Mouse (Mus musculus) MEL (cell line): ENCODE measurements around the gene Mettl13. TPM values are rescaled to one million over a fixed set of nuclear protein-coding genes. Genes with fewer than 3 reads are reported as not detected.
A peak's percentile ranks its signal among the peaks of the same experiment; 100 is the strongest.

ENCODE experiments used
- DNase-seq: peaks from one replicate; pipeline ENCODE4 v3.0.0; 2011; ENCODE audit warnings: low read depth, low spot score
- H3K27ac ChIP-seq: 2 replicates; pipeline ENCODE4 v1.5.1; 2012; ENCODE audit warnings: low read depth, mild to moderate bottlenecking, control low read depth, low read length, moderate library complexity; ENCODE audit not compliant: control insufficient read depth
- H3K27me3 ChIP-seq, 2 experiments: fragments of 150-350 bp in 1 of 2; sonication (generic) in 1 of 2; 2 replicates each; pipeline ENCODE4 v1.6.1; 2012; ENCODE audit warnings: low read length in 2 of 2, mild to moderate bottlenecking in 2 of 2, improper control_type of control experiment in 1 of 2, moderate library complexity in 1 of 2; ENCODE audit not compliant: insufficient read depth in 2 of 2, control insufficient read depth in 1 of 2
- H3K36me3 ChIP-seq, 2 experiments: 2 replicates each; pipeline ENCODE4 v1.6.1; 2012 to 2014; ENCODE audit warnings: low read length in 2 of 2, improper control_type of control experiment in 1 of 2, inconsistent platforms in 1 of 2, mild to moderate bottlenecking in 1 of 2; ENCODE audit not compliant: insufficient read depth in 2 of 2, control insufficient read depth in 1 of 2
- H3K4me1 ChIP-seq, 2 experiments: fragments of 150-350 bp in 1 of 2; sonication (generic) in 1 of 2; 2 replicates each; pipeline ENCODE4 v1.6.1; 2012; ENCODE audit warnings: low read length in 2 of 2, improper control_type of control experiment in 1 of 2, mild to moderate bottlenecking in 1 of 2; ENCODE audit not compliant: insufficient read depth in 2 of 2, control insufficient read depth in 1 of 2
- H3K4me3 ChIP-seq, 2 experiments: fragments of 150-350 bp in 1 of 2; sonication (generic) in 1 of 2; 2 replicates each; pipeline ENCODE4 v1.5.1; 2012; ENCODE audit warnings: low read depth in 2 of 2, low read length in 2 of 2, mild to moderate bottlenecking in 2 of 2, moderate library complexity in 2 of 2, control low read depth in 1 of 2, improper control_type of control experiment in 1 of 2; ENCODE audit not compliant: control insufficient read depth in 1 of 2, insufficient read depth in 1 of 2
- H3K79me2 ChIP-seq: 2 replicates; pipeline ENCODE4 v1.6.1; 2012; ENCODE audit warnings: mild to moderate bottlenecking, low read length, moderate library complexity; ENCODE audit not compliant: control insufficient read depth, poor library complexity, insufficient read depth
- H3K9ac ChIP-seq: 2 replicates; pipeline ENCODE4 v1.6.1; 2012; ENCODE audit warnings: low read depth, mild to moderate bottlenecking, control low read depth, low read length, moderate library complexity; ENCODE audit not compliant: control insufficient read depth, poor library complexity, severe bottlenecking
- H3K9me3 ChIP-seq: fragments of 150-350 bp; sonication (generic); replicated peaks from 2 replicates; pipeline ENCODE4 v1.6.1; 2012; ENCODE audit warnings: mild to moderate bottlenecking, low read length, improper control_type of control experiment, moderate library complexity; ENCODE audit not compliant: insufficient read depth
- CHD2 ChIP-seq: IDR thresholded peaks from 2 replicates; pipeline ENCODE4 v1.6.1; 2011; ENCODE audit warnings: low read length, improper control_type of control experiment
- CTCF ChIP-seq, 3 experiments: IDR thresholded peaks in 2 of 3; conservative IDR thresholded peaks in 1 of 3; 2 replicates each; pipeline ENCODE4 v1.5.1; 2011 to 2012; ENCODE audit warnings: low read length in 3 of 3, low read depth in 2 of 3, mild to moderate bottlenecking in 2 of 3, improper control_type of control experiment in 1 of 3, inconsistent platforms in 1 of 3, mixed read lengths in 1 of 3, moderate library complexity in 1 of 3; ENCODE audit not compliant: control insufficient read depth in 1 of 3, insufficient read depth in 1 of 3, poor library complexity in 1 of 3, severe bottlenecking in 1 of 3
- E2F4 ChIP-seq: IDR thresholded peaks from 2 replicates; pipeline ENCODE4 v1.6.1; 2011; ENCODE audit warnings: low read depth, low read length, improper control_type of control experiment, borderline replicate concordance
- ELF1 ChIP-seq: IDR thresholded peaks from 2 replicates; pipeline ENCODE4 v1.6.1; 2014; ENCODE audit warnings: low read depth, mild to moderate bottlenecking, inconsistent platforms, low read length, improper control_type of control experiment, moderate library complexity
- EP300 ChIP-seq, 2 experiments: IDR thresholded peaks; 2 replicates each; pipeline ENCODE4 v1.6.1; 2011; ENCODE audit warnings: improper control_type of control experiment in 2 of 2, low read length in 2 of 2, low read depth in 1 of 2, mild to moderate bottlenecking in 1 of 2
- ETS1 ChIP-seq: IDR thresholded peaks from 2 replicates; pipeline ENCODE4 v1.6.1; 2012; ENCODE audit warnings: low read depth, mild to moderate bottlenecking, inconsistent platforms, low read length, improper control_type of control experiment, moderate library complexity
- GABPA ChIP-seq: IDR thresholded peaks from 2 replicates; pipeline ENCODE4 v1.6.1; 2012; ENCODE audit warnings: low read depth, mild to moderate bottlenecking, inconsistent platforms, low read length, improper control_type of control experiment, moderate library complexity
- HCFC1 ChIP-seq: IDR thresholded peaks from 2 replicates; pipeline ENCODE4 v1.6.1; 2012; ENCODE audit warnings: low read depth, mild to moderate bottlenecking, inconsistent platforms, low read length, improper control_type of control experiment, moderate library complexity
- JUND ChIP-seq: IDR thresholded peaks from 2 replicates; pipeline ENCODE4 v1.6.1; 2011; ENCODE audit warnings: low read depth, mild to moderate bottlenecking, improper control_type of control experiment, low read length
- KAT2A ChIP-seq: conservative IDR thresholded peaks from 2 replicates; pipeline ENCODE4 v1.6.1; 2012; ENCODE audit warnings: low read depth, low read length, improper control_type of control experiment, inconsistent platforms
- MAFK ChIP-seq: IDR thresholded peaks from 2 replicates; pipeline ENCODE4 v1.6.1; 2011; ENCODE audit warnings: low read depth, mild to moderate bottlenecking, low read length, improper control_type of control experiment, borderline replicate concordance
- MAX ChIP-seq: IDR thresholded peaks from 2 replicates; pipeline ENCODE4 v1.6.1; 2011; ENCODE audit warnings: low read length, improper control_type of control experiment
- MAZ ChIP-seq: IDR thresholded peaks from 2 replicates; pipeline ENCODE4 v1.6.1; 2012; ENCODE audit warnings: low read depth, mild to moderate bottlenecking, inconsistent platforms, low read length, improper control_type of control experiment
- MEF2A ChIP-seq: IDR thresholded peaks from 2 replicates; pipeline ENCODE4 v1.6.1; 2014; ENCODE audit warnings: low read depth, mild to moderate bottlenecking, inconsistent platforms, low read length, improper control_type of control experiment; ENCODE audit not compliant: poor library complexity, insufficient replicate concordance, severe bottlenecking; ENCODE audit errors: extremely low read depth
- MYB ChIP-seq: IDR thresholded peaks from 2 replicates; pipeline ENCODE4 v1.6.1; 2011; ENCODE audit warnings: mild to moderate bottlenecking, low read depth, low read length, improper control_type of control experiment
- MYC ChIP-seq: IDR thresholded peaks from 2 replicates; pipeline ENCODE4 v1.6.1; 2011; ENCODE audit warnings: low read depth, mild to moderate bottlenecking, low read length, improper control_type of control experiment, moderate library complexity
- NRF1 ChIP-seq: IDR thresholded peaks from 2 replicates; pipeline ENCODE4 v1.6.1; 2014; ENCODE audit warnings: low read depth, mild to moderate bottlenecking, inconsistent platforms, low read length, improper control_type of control experiment, moderate library complexity; ENCODE audit not compliant: poor library complexity, insufficient read depth, severe bottlenecking
- POLR2AphosphoS2 ChIP-seq: IDR thresholded peaks from 2 replicates; pipeline ENCODE4 v1.6.1; 2011; ENCODE audit warnings: low read length, improper control_type of control experiment
- RAD21 ChIP-seq: IDR thresholded peaks from 2 replicates; pipeline ENCODE4 v1.6.1; 2011; ENCODE audit warnings: mild to moderate bottlenecking, low read depth, low read length, improper control_type of control experiment
- RCOR1 ChIP-seq: IDR thresholded peaks from 2 replicates; pipeline ENCODE4 v1.6.1; 2012; ENCODE audit warnings: low read depth, mild to moderate bottlenecking, inconsistent platforms, low read length, improper control_type of control experiment
- SIN3A ChIP-seq: IDR thresholded peaks from 2 replicates; pipeline ENCODE4 v1.6.1; 2012; ENCODE audit warnings: low read length, improper control_type of control experiment, inconsistent platforms
- SMC3 ChIP-seq: IDR thresholded peaks from 2 replicates; pipeline ENCODE4 v1.6.1; 2011; ENCODE audit warnings: low read depth, low read length, improper control_type of control experiment
- TAL1 ChIP-seq: IDR thresholded peaks from 2 replicates; pipeline ENCODE4 v1.6.1; 2012; ENCODE audit warnings: mild to moderate bottlenecking, inconsistent platforms, low read length, moderate library complexity, mixed read lengths
- TBP ChIP-seq: IDR thresholded peaks from 2 replicates; pipeline ENCODE4 v1.8.0; 2011; ENCODE audit warnings: low read depth, low read length, improper control_type of control experiment
- TCF12 ChIP-seq: IDR thresholded peaks from 2 replicates; pipeline ENCODE4 v1.6.1; 2014; ENCODE audit warnings: low read depth, mild to moderate bottlenecking, inconsistent platforms, low read length, improper control_type of control experiment, moderate library complexity
- USF1 ChIP-seq: IDR thresholded peaks from 2 replicates; pipeline ENCODE4 v1.6.1; 2014; ENCODE audit warnings: low read depth, mild to moderate bottlenecking, inconsistent platforms, low read length, improper control_type of control experiment, moderate library complexity
- ZKSCAN1 ChIP-seq: IDR thresholded peaks from 2 replicates; pipeline ENCODE4 v1.6.1; 2012; ENCODE audit warnings: low read depth, mild to moderate bottlenecking, inconsistent platforms, low read length, improper control_type of control experiment, moderate library complexity
- ZMIZ1 ChIP-seq: IDR thresholded peaks from 2 replicates; pipeline ENCODE4 v1.6.1; 2012; ENCODE audit warnings: low read depth, mild to moderate bottlenecking, inconsistent platforms, low read length, improper control_type of control experiment, moderate library complexity
- polyA plus RNA-seq, 2 experiments: library from polyadenylated mRNA; stranded (reverse) in 1 of 2; unstranded in 1 of 2; fragments of >175 nt in 1 of 2; fragments of >200 nt in 1 of 2; gene quantifications; 2 replicates each; pipeline versions ENCODE4 v1.2.1 to v1.2.4; 2012; ENCODE audit warnings: low replicate concordance in 2 of 2, low read depth in 1 of 2; ENCODE audit not compliant: insufficient read length in 2 of 2, insufficient read depth in 1 of 2, missing spikeins in 1 of 2
- total RNA-seq: library from RNA; depleted of rRNA; stranded (reverse); fragments of 300-350 nt; gene quantifications from 2 replicates; pipeline ENCODE4 v1.2.3, GENCODE M21; 2012

The Mettl13 gene
- total and polyA plus RNA-seq, 3 experiments, result 29.1 to 60.1 TPM; not detected in 1

DNA sequence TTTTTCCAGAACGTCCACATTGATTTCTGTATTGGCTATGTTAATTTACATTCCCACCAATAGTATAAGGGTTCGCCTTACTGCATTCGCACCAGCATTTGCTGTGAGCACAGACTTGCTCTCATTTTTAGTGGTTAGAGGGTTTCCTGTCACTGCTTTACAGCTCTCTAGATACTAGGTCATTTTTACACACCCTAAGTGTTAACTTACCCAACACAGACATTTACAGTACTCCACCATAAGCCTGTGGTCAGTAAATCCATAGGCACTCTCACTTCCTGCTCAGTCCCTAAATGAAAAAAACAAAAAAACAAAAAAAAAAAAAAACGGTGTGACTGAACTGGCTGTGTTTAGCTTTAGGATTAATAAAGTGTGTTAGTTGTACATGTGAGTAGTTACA lies 37.9 kb upstream of the Mettl13 start:
- H3K27ac ChIP-seq, result no peak overlapping the region
- no peaks in the 10 kb centered on the region for H3K4me1 ChIP-seq
- TF ChIP-seq EP300 (IDR thresholded peaks at IDR 0.05; ENCODE audit: low read depth in 1 of 2, low read length in 2 of 2) (no peak), GABPA (no peak), USF1 (no peak), RAD21 (no peak), TCF12 (no peak), HCFC1 (no peak), CHD2 (no peak), SIN3A (no peak), RCOR1 (no peak), MYC (no peak), MEF2A (no peak), MYB (no peak), MAX (no peak), ELF1 (no peak), ZKSCAN1 (no peak), JUND (no peak), ZMIZ1 (no peak), TBP (no peak), POLR2AphosphoS2 (no peak)
- no peak overlapping the region for H3K4me3 ChIP-seq
- no peaks in the 10 kb centered on the region for H3K79me2 ChIP-seq
- H3K9ac ChIP-seq, result no peak overlapping the region
- H3K9me3 ChIP-seq, result no peaks in the 10 kb centered on the region
- DNase-seq, result no peak
- no peaks in the 10 kb centered on the region; a peak in 1 of 4 replicates for H3K36me3 ChIP-seq
- H3K27me3 ChIP-seq, result no peaks in the 10 kb centered on the region

DNA sequence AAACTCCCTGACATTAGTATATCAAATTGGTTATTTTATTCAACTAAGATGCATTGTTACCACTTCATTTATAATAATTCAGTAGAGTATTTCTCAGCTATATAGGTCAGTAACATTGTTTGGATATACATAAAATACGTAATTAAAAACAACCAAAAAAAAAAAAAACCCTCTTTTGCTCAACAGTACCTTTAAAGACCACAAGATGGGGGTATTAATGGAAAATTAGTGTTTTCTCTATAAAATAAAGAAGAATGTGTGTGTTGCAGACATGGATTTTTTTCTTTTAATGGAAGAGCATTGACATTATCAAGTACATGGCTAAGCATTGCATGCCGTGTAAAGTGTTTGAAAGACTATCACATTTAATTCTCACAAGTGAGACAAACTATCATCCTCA lies 34.5 kb upstream of the Mettl13 start:
- peak; percentile 12 for DNase-seq
- H3K79me2 ChIP-seq, result no peaks in the 10 kb centered on the region
- no peak overlapping the region for H3K27ac ChIP-seq
- no peak overlapping the region for H3K4me3 ChIP-seq
- H3K4me1 ChIP-seq, result no peaks in the 10 kb centered on the region
- H3K9ac ChIP-seq, result no peak overlapping the region
- TF ChIP-seq MEF2A, result no peak
- TF ChIP-seq RAD21, result peak; percentile 27
- no peak for TF ChIP-seq CHD2
- no peak for TF ChIP-seq NRF1
- no peak for TF ChIP-seq MAZ
- no peak for TF ChIP-seq MAFK
- TF ChIP-seq CTCF (IDR thresholded peaks at IDR 0.05 in 2 of 3, conservative IDR thresholded peaks at IDR 0.05 in 1 of 3; ENCODE audit: control insufficient read depth in 1 of 3, insufficient read depth in 1 of 3, low read depth in 2 of 3, low read length in 3 of 3, poor library complexity in 1 of 3, severe bottlenecking in 1 of 3), result peak in 1 of 3 experiments; percentile 33; a peak in 1 of 6 replicates
- no peak for TF ChIP-seq MYC
- TF ChIP-seq KAT2A, result no peak
- TF ChIP-seq SMC3, result peak; percentile 42
- no peak for TF ChIP-seq TAL1
- TF ChIP-seq ETS1, result no peak
- no peak for TF ChIP-seq E2F4
- TF ChIP-seq, all 39 proteins: peak for 3
- Histone ChIP-seq H3K9me3 (no peaks in the 10 kb centered on the region), H3K27me3 (no peaks in the 10 kb centered on the region), H3K36me3 (no peaks in the 10 kb centered on the region; a peak in 1 of 4 replicates)
